8 mouse cellular contexts compared by ENCODE assay signal in genomic region chr6:65453465-65453864, GRCm38 (mm10).
DNase-seq lines count a peak whose midpoint lies in the region; ATAC-seq and TF ChIP-seq lines count a peak whose summit lies in the region.
"Had no signal": no experiment of that assay in that cellular context is flagged by ENCODE, and none has a peak within 500 bp of the region (broad histone marks: within the 10 kb centered on the region; RNA-seq: fewer than 3 reads in every experiment).

No protein-coding gene starts in this region.

- no peak overlapping the region for H3K4me3 ChIP-seq in liver, postnatal 0 days (ENCODE audit: low read depth, low read length)
- no peak overlapping the region for H3K4me3 ChIP-seq in liver, embryonic 12.5 days
- H3K4me3 ChIP-seq in forebrain, embryonic 13.5 days, result no peak overlapping the region
- H3K4me3 ChIP-seq in neural tube, embryonic 15.5 days (replicated peaks), result no peak overlapping the region
- H3K4me3 ChIP-seq: erythroblast, embryonic 14.5 days had no signal

- no peak overlapping the region for H3K4me2 ChIP-seq in liver, postnatal 0 days (ENCODE audit: low read depth, low read length)
- no peak overlapping the region for H3K4me2 ChIP-seq in liver, embryonic 12.5 days
- no peak overlapping the region for H3K4me2 ChIP-seq in forebrain, embryonic 13.5 days
- no peak overlapping the region for H3K4me2 ChIP-seq in neural tube, embryonic 15.5 days

- no peak overlapping the region for H3K27ac ChIP-seq in liver, postnatal 0 days (ENCODE audit: low read depth)
- H3K27ac ChIP-seq in liver, embryonic 12.5 days, result no peak overlapping the region
- H3K27ac ChIP-seq in forebrain, embryonic 13.5 days, result no peak overlapping the region
- H3K27ac ChIP-seq in neural tube, embryonic 15.5 days (replicated peaks), result no peak overlapping the region

- H3K9me3 ChIP-seq in liver, postnatal 0 days (ENCODE audit: low read length), result no peaks in the 10 kb centered on the region
- no peaks in the 10 kb centered on the region for H3K9me3 ChIP-seq in liver, embryonic 12.5 days (replicated peaks)
- no peaks in the 10 kb centered on the region for H3K9me3 ChIP-seq in forebrain, embryonic 13.5 days (replicated peaks)
- H3K9me3 ChIP-seq in neural tube, embryonic 15.5 days (replicated peaks), result no peaks in the 10 kb centered on the region

- H3K27me3 ChIP-seq in liver, postnatal 0 days (ENCODE audit: insufficient read depth, low read length), result no peaks in the 10 kb centered on the region
- no peaks in the 10 kb centered on the region for H3K27me3 ChIP-seq in liver, embryonic 12.5 days (replicated peaks)
- H3K27me3 ChIP-seq in forebrain, embryonic 13.5 days, result no peaks in the 10 kb centered on the region
- H3K27me3 ChIP-seq in neural tube, embryonic 15.5 days (replicated peaks), result no peaks in the 10 kb centered on the region

- TF ChIP-seq EP300 in liver, postnatal 0 days (IDR thresholded peaks at IDR 0.05; ENCODE audit: low read depth), result no peak

- TF ChIP-seq CTCF in liver, postnatal 0 days (IDR thresholded peaks at IDR 0.05; ENCODE audit: low read depth), result peak; percentile 42

- DNase-seq in liver, postnatal 0 days, result no peak
- DNase-seq in layer of hippocampus, postnatal 10 days (ENCODE audit: low spot score in 2 of 2), result peak; percentile 8 to 30
- DNase-seq in urinary bladder, postnatal 25 days (ENCODE audit: low spot score), result no peak

- no peaks in the 10 kb centered on the region for H3K36me3 ChIP-seq in liver, postnatal 0 days (replicated peaks; ENCODE audit: insufficient read depth, low read length)
- H3K36me3 ChIP-seq in liver, embryonic 12.5 days, result no peaks in the 10 kb centered on the region
- no peaks in the 10 kb centered on the region for H3K36me3 ChIP-seq in forebrain, embryonic 13.5 days (ENCODE audit: poor library complexity, severe bottlenecking)
- H3K36me3 ChIP-seq in neural tube, embryonic 15.5 days, result no peaks in the 10 kb centered on the region

- H3K9ac ChIP-seq in liver, postnatal 0 days (replicated peaks), result no peak overlapping the region
- no peak overlapping the region for H3K9ac ChIP-seq in liver, embryonic 12.5 days
- no peak overlapping the region for H3K9ac ChIP-seq in forebrain, embryonic 13.5 days
- no peak overlapping the region for H3K9ac ChIP-seq in neural tube, embryonic 15.5 days (replicated peaks)

- no peak for ATAC-seq in liver, postnatal 0 days
- no peak for ATAC-seq in liver, embryonic 12.5 days
- ATAC-seq in activated CD4-positive, CD25-positive, alpha-beta regulatory T cell, adult 4 months, result peak; percentile 68
- peak; percentile 88 for ATAC-seq in forebrain, embryonic 13.5 days
- ATAC-seq in neural tube, embryonic 15.5 days (ENCODE audit: low FRiP score), result peak; percentile 87

- no peaks in the 10 kb centered on the region for H3K4me1 ChIP-seq in liver, postnatal 0 days (ENCODE audit: insufficient read depth)
- H3K4me1 ChIP-seq in liver, embryonic 12.5 days, result no peaks in the 10 kb centered on the region
- H3K4me1 ChIP-seq in forebrain, embryonic 13.5 days, result no peaks in the 10 kb centered on the region
- no peaks in the 10 kb centered on the region for H3K4me1 ChIP-seq in neural tube, embryonic 15.5 days

Comparison
In these comparisons a context has a peak if more than half of its experiments do, and no peak if none do; other contexts are left out.
1. ATAC-seq: peak in activated CD4-positive, CD25-positive, alpha-beta regulatory T cell, adult 4 months (single experiment), forebrain, embryonic 13.5 days (single experiment) and neural tube, embryonic 15.5 days (single experiment); none in liver, postnatal 0 days (single experiment) and liver, embryonic 12.5 days (single experiment).
2. DNase-seq: peak in layer of hippocampus, postnatal 10 days (2 of 2); none in liver, postnatal 0 days (single experiment) and urinary bladder, postnatal 25 days (single experiment).